Mouse (Mus musculus): ENCODE data around the gene Kdm1a. TPM values are rescaled to one million over a fixed set of nuclear protein-coding genes. Genes with fewer than 3 reads are reported as not detected.

The Kdm1a gene
- total RNA-seq, 2 experiments from 2014 or later, result 89.0 to 91.6 TPM

GRCm38 (mm10) chr4:136598268-136598876, 4.2 kb downstream of the Kdm1a start:
- H3K27ac ChIP-seq, result no peak overlapping the region
- TF ChIP-seq CTCF (conservative IDR thresholded peaks at IDR 0.05), result no peak
- no peak for DNase-seq (ENCODE audit: low spot score in 2 of 2)

GRCm38 (mm10) chr4:136595221-136595620, 7.3 kb downstream of the Kdm1a start:
- no peak overlapping the region for H3K27ac ChIP-seq
- TF ChIP-seq CTCF (conservative IDR thresholded peaks at IDR 0.05), result no peak
- no peak overlapping the region for H3K4me3 ChIP-seq
- no peak for DNase-seq (ENCODE audit: low spot score in 2 of 2)

More at GRCm38 (mm10) chr4:136598268-136598876, 4.2 kb downstream of the Kdm1a start:
- no peak overlapping the region for H3K4me3 ChIP-seq

DNA sequence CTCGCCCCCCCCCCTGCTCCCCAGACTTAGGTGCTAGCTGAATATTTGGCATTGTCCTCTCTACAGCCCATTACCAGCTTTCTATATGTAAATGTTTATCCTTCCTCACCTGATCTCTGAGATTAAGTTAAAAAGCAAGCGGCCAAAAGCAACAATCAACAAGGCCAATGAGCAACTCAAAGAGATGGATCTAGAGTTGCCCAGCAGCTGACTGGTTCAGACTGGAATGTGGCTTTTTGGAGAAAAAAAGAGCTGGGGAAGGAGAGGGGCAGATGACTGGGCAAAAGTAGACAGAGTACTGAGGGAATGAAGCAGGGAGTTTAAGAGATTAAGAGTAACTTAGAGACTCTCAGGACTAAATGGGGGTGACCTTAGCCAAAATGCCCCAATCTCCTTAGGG, 8.5 kb downstream of the Kdm1a start:
- no peak for TF ChIP-seq CTCF (conservative IDR thresholded peaks at IDR 0.05)
- DNase-seq (ENCODE audit: low spot score in 2 of 2), result no peak
- H3K27ac ChIP-seq, result no peak overlapping the region
- H3K4me3 ChIP-seq, result no peak overlapping the region

DNA sequence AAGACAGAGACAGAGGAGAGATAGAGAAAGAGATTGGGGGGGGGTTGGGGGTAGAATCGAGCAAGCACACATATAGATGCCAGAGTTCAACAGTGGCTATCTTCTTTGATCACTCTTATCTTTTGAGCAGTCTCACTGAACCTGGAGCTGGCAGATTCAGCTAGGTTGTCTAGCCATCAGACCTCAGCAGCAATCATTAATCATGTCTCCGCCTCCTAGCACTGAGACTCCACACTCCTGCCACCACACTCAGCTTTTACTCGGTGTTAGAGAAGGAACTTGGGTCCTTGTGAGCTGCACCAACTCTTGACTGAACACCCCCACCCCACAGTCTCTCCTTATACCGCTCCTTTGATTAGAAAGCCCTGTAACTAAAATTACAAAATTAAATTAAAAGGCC, 10.4 kb downstream of the Kdm1a start:
- DNase-seq (ENCODE audit: low spot score in 2 of 2), result no peak
- H3K27ac ChIP-seq, result no peak overlapping the region
- TF ChIP-seq CTCF (conservative IDR thresholded peaks at IDR 0.05), result no peak
- H3K4me3 ChIP-seq, result no peak overlapping the region

- DNase-seq (ENCODE audit: low spot score in 2 of 2), result no peak
- no peak overlapping the region for H3K4me3 ChIP-seq
- TF ChIP-seq CTCF (conservative IDR thresholded peaks at IDR 0.05), result no peak
- no peak overlapping the region for H3K27ac ChIP-seq
These were observed 14.5 kb downstream of the Kdm1a start for GRCm38 (mm10) chr4:136588003-136588402.

GRCm38 (mm10) chr4:136587221-136587827, 15.2 kb downstream of the Kdm1a start:
- Histone ChIP-seq H3K4me3 (no peak overlapping the region), H3K27ac (no peak overlapping the region)
- DNase-seq (ENCODE audit: low spot score in 2 of 2), result no peak
- TF ChIP-seq CTCF (conservative IDR thresholded peaks at IDR 0.05), result no peak

GRCm38 (mm10) chr4:136581885-136582284, 20.6 kb downstream of the Kdm1a start:
- H3K4me3 ChIP-seq, result no peak overlapping the region
- H3K27ac ChIP-seq, result no peak overlapping the region
- no peak for TF ChIP-seq CTCF (conservative IDR thresholded peaks at IDR 0.05)
- DNase-seq (ENCODE audit: low spot score in 2 of 2), result no peak

DNA sequence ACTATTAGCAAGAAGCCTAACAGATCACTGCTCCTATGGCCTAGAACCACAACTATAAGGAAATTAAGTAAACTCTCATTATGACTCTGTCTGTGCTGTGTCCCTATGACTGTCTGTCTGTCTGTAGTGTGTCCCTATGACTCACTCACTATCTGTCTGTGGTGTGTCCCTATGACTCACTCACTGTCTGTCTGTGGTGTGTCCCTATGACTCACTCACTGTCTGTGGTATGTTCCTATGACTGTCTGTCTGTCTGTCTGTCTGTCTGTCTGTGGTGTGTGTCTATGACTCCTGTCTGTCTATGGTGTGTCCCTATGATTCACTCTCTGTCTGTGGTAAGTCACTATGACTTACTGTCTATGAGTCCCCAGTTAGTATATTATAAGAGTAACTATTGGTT, 32.5 kb downstream of the Kdm1a start:
- TF ChIP-seq CTCF (conservative IDR thresholded peaks at IDR 0.05), result no peak
- no peak for DNase-seq (ENCODE audit: low spot score in 2 of 2)
- no peak overlapping the region for H3K27ac ChIP-seq
- no peak overlapping the region for H3K4me3 ChIP-seq

DNA sequence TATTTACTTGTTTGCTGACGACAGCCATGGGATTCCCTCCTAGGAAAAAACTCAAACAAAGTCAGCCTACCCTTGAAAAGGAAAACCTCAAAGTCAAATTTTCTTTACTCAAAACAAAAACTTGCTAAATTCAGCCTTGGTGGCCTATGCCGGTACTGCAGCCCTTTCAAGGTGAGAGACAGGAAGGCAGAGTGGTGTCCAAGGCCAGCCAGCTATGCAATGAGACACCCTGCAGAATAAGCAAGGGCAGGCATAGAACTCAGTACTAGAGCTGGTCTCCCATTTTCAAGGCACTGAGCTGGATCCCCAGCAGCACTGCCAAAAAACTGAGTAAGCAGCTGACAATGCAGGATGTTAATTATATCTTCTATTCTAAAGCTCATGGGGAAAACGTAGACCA, 33.9 kb downstream of the Kdm1a start:
- peak; percentile 64 for TF ChIP-seq CTCF (conservative IDR thresholded peaks at IDR 0.05)
- Histone ChIP-seq H3K4me3 (no peak overlapping the region), H3K27ac (no peak overlapping the region)
- no peak for DNase-seq (ENCODE audit: low spot score in 2 of 2)

DNA sequence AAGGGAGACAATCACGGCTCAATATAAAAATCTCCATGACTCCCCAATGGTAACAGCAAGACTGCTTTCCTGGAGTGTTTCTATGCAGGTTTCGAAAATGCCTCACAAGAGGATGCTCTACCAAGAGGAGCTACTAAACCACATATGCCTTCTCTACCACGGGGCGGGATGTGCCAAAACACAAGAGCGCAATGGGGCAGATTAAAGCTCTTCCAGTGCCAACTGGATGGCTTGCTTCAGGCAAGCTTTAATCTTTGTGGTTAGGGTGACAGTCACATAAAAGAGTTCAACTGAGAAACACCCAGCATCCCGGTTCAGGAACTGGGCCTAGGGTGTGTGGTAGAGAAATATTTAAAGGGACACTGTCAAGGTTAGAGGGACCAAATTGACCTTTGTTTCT, 39.8 kb downstream of the Kdm1a start:
- no peak overlapping the region for H3K4me3 ChIP-seq
- no peak for DNase-seq (ENCODE audit: low spot score in 2 of 2)

GRCm38 (mm10) chr4:136560270-136560991, 42.1 kb downstream of the Kdm1a start:
- Histone ChIP-seq H3K27ac (no peak overlapping the region), H3K4me3 (no peak overlapping the region)
- DNase-seq (ENCODE audit: low spot score in 2 of 2), result no peak
- no peak for TF ChIP-seq CTCF (conservative IDR thresholded peaks at IDR 0.05)

More for the DNA sequence above, 39.8 kb downstream of the Kdm1a start:
- H3K27ac ChIP-seq, result peak overlapping the region; percentile 40; the same call in 1 of the 2 replicates
- no peak for TF ChIP-seq CTCF (conservative IDR thresholded peaks at IDR 0.05)

- H3K4me3 ChIP-seq, result no peak overlapping the region
- no peak for TF ChIP-seq CTCF (conservative IDR thresholded peaks at IDR 0.05)
- DNase-seq (ENCODE audit: low spot score in 2 of 2), result no peak
- H3K27ac ChIP-seq, result 0 out of 2 replicates have a peak overlapping the region, but pooled peaks have one; percentile 1
These were observed 42.8 kb downstream of the Kdm1a start for GRCm38 (mm10) chr4:136559690-136560089.

DNA sequence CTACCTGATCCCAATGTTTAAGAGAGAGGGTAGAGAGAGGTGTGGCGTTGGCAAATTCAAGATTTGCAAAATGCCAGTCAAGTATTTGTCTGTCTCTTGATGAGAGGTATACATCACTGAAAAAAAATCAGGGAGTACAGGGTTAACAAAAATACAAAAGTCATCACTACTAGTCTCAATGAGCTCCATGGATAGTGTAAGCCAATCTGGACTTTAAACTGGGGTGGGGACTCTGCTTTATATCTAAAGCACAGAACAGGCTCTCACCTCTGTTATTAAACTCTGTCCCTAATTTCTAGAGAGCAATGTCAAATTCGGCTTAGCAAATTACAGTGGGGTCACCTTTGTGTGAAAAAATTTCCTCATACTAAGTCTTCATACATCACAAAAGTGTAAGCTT, 44.9 kb downstream of the Kdm1a start:
- TF ChIP-seq CTCF (conservative IDR thresholded peaks at IDR 0.05), result no peak
- DNase-seq (ENCODE audit: low spot score in 2 of 2), result no peak
- no peak overlapping the region for H3K27ac ChIP-seq
- no peak overlapping the region for H3K4me3 ChIP-seq

Measured in layer of hippocampus, adult 2 months (tissue).